Mouse (Mus musculus): Measurements from ENCODE around the gene Ccdc171.

DNA sequence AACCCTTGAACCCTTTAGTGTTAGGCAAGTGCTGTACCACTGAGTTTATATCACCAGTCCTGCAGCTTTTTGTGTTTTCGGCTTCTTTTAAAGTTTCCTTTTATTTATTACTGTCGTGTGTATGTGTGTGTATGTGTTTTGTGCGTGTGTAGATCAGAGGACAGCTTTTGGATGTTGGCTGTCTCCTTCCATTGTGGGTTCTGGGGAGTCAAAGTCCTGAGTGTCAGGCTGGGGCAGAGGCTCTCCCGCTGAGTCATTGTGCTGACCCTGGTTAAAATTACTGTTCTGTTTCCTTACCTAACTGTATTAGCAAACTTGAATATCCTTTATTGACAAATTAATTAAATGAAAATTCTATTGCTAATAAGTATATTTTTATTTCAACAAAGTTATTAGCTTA is 98.4 kb downstream of the Ccdc171 start:
- no peak for TF ChIP-seq POLR2A (IDR thresholded peaks at IDR 0.05; ENCODE audit: borderline replicate concordance, extremely low read depth, insufficient read depth, insufficient read length, poor library complexity, severe bottlenecking)
- TF ChIP-seq CTCF (IDR thresholded peaks at IDR 0.05; ENCODE audit: borderline replicate concordance, extremely low read depth, insufficient read depth, insufficient read length): no peak

All from brain, embryonic 14.5 days (tissue).